Mouse (Mus musculus): ENCODE data around the gene Mast1. TPM values are rescaled to one million over a fixed set of nuclear protein-coding genes. Genes with fewer than 3 reads are reported as not detected.

Gene Mast1
- polyA plus RNA-seq, 1 experiment = 0.36 TPM

DNA sequence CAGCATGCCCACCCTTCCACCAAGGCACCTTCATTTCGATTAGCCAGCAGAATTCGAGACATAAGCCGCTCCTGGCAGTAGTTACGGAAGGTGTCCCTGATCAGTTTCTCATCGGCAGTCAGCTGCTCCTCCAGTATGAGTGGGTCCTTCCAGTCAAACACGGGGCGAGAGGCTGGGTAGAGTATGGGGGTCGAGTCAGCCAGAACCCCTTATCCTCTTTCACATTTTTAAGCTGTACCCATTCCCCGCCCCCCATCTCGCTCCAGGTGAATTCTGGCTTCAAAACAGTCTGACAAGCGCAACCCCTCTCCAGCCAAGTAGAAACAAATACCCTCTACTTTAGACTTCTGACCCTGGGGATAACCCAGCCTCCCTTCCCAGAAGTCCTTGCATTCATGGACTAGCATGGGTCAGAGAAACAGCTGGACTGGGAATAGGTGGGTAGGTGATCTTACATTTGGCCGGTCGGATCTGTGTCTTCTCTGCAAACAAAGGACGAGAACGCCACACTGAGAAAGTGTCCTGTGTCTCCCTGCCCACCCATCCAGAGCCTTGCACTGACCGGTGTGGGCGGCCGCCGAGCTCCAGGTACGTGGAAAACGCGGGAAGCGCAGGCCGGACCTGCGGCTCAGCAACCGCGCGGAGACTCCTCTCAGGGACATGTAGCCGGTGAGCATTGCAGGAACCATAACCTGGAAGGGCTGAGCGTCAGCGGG, 44.0 kb downstream of the Mast1 start:
- WGBS = 12% methylated on average over 31 of the region's 31 CpGs
- DNase-seq (ENCODE audit: low read depth, low spot score) = no peak

DNA sequence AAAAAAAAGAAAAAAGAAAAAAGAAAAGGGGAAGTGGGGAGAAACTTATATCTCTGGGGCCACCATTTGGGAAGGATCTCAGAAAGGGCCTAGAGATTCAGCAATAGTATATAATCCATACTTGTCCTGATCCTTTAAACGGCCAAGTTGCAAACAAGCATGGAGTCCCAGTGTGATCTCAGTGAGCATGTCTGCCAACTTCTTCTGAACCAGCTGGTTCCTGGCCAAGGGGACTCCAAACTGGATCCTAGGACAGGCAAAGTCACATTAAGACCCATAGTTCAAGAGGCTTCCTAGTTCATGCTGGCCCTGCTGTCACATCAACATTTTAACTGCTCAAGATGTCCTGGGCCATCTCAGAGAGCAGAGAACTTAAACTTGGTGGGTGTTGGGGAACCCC, 48.0 kb downstream of the Mast1 start:
- DNase-seq (ENCODE audit: low read depth, low spot score) = no peak
- 86% methylated on average over 1 of the region's 1 CpGs for WGBS

DNA sequence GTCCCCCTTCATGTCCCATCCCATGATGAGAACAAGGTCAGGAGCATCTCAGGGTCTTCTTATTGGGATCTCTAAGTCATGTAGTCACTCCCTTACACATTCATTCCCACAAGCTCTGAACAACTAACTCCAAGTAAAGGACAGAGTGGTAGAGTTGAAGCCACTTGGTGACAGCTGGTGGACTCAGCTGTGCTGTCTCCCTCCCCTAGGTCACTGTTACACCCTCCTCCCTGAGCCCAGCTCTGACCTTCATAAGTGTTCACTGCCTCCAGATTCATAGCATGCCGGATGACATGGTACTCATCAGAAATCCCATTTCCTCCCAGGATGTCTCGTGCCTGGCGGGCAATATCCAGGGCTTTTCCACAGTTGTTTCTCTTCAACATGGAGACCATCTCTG, 48.9 kb downstream of the Mast1 start:
- 93% methylated on average over 3 of the region's 3 CpGs for WGBS
- no peak for DNase-seq (ENCODE audit: low read depth, low spot score)

DNA sequence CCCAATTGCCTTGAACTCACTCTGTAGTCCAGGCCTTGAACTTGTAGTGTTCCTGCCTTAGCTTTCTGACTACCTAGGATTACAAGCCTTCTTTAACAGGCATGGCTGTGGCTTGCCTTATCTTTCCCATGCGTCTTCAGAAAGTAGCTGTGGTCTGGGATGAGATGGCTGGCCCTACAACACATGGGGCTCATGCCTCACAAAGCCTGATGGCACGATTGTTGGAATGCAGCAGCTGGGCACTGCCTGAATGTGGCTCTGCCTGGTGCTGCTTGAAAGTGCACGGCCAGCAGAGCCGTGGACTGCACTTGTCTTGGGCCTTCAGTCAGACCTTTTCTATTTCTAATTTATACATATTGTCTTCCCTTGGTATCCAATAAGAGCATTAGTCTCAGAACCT, 52.4 kb downstream of the Mast1 start:
- WGBS = 86% methylated on average over 4 of the region's 4 CpGs
- DNase-seq (ENCODE audit: low read depth, low spot score) = no peak

DNA sequence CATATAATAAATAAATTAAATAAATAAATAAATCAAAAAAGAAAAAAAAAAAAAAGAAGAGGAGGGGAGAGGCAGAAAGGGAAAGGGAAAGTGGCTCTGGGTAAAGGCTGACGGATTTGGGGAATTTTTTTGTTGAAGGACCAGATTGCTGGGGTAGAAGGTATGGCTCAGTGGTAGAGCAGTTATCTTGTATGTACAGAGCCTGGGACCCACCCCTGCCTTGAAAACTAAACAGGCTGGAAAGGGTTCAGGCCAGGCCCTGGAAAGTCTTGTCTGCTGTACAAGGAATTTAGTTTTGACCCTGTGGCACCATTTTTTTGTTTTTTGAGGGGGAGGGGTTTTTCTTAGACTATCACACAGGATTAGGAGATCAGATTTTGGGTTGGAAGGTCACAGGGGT, 58.2 kb downstream of the Mast1 start:
- no peak for DNase-seq (ENCODE audit: low read depth, low spot score)
- 79% methylated on average over 1 of the region's 1 CpGs for WGBS

DNA sequence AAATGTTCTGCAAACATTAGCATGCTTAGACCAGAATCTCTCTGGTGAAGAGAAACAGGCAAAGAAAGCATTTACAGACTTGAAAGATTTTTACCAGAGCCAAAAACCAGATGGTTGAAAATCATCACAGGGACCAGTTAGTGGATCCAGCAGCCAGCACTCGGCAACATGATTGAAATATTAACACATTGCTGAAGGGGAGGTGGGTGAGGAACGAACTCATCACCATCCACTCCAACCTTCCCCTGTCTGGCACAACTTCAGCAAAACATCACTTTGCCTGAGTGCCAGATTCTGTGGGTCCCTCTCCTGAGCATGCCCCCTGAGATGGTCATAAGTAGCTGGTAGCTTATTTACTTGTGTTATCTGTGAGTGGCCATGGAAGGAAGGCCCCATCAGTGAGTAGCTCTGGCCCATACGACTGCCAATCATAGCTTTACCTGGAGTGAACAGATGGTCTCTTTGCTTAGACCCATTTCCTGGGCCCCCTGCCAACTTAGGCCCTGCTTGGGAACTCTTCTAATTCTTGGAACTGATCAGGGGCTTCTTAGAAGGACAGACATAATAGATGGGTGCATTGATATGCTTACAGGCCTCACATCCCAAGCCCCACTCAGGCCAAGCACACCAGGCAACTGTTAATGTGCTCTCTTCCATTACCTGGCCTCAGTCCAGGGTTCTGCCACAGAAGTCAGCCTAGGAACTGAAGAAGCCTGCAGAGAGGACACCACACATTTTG, 59.7 kb downstream of the Mast1 start:
- DNase-seq (ENCODE audit: low read depth, low spot score) = no peak

DNA sequence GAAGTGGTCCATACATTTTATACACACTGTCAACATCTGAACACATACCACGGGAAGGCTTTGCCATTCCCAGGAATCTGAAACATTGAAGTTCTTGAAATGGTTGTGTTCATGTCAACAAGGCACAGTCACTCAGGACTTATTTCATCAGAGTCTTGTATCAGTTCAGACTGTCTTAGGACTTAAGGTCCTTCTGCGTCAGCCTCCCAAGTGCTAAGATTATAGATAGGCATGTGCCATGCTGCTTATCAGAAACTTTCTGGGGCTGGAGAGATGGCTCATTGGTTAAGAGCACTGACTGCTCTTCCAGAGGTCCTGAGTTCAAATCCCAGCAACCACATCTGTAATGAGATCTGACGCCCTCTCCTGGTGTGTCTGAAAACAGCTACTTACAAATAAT, 62.8 kb downstream of the Mast1 start:
- DNase-seq (ENCODE audit: low read depth, low spot score) = no peak
- WGBS = 90% methylated on average over 3 of the region's 3 CpGs

More for the DNA sequence above, 59.7 kb downstream of the Mast1 start:
- 73% methylated on average over 3 of the region's 3 CpGs for WGBS

DNA sequence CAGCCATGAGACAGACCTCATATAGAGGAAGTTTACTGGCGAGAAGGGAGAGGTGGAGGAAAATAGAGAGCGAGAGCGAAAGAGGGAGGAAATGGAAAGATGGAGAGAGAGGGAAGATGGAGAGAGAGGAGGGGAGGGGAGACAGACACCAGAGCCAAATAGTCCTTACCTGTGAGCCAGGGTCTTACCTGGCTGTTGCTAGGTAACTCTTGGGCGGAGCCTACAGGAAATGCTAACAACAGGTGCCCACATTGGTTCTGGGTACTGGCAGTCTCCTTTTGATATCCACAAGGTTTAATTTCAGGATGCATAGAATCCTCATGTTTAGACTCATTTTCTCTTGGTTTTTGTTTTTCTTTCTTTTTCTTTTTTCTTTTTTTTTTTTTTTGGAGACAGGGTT, 64.1 kb downstream of the Mast1 start:
- 75% methylated on average over 4 of the region's 4 CpGs for WGBS
- DNase-seq (ENCODE audit: low read depth, low spot score) = no peak

DNA sequence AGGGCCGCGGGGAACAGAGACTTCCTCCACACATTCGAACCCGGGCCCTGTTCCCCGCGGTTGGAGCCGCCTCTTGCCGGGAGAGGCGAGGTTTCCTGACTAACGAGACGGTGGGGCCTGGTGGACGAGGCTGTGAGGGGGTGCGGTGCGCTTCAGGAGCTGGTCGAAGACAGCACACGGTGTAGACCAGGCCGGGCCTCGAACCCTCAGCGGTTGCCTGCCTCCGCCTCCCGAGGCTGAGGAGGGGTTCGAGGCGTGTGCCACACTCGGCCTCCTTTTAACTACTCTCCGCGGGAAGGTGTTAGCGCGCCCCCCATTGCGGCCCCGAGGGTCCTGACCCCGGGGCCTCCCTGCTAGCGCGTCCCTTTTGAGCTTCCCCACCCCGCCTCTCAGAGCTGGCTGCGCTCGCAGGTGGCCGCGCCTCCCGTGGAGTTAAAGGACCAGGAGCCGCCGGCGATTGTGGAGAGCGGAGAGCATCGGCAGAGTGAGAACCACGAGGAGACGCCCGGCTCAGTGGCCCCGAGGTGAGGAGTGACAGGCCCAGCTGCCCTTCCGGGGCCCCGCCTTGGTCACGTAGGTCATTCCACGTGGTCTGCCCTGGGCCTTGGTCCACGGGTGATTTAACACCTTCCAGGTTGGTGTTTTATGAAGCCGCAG, 64.7 kb downstream of the Mast1 start:
- no peak for DNase-seq (ENCODE audit: low read depth, low spot score)
- 3% methylated on average over 54 of the region's 54 CpGs for WGBS

DNA sequence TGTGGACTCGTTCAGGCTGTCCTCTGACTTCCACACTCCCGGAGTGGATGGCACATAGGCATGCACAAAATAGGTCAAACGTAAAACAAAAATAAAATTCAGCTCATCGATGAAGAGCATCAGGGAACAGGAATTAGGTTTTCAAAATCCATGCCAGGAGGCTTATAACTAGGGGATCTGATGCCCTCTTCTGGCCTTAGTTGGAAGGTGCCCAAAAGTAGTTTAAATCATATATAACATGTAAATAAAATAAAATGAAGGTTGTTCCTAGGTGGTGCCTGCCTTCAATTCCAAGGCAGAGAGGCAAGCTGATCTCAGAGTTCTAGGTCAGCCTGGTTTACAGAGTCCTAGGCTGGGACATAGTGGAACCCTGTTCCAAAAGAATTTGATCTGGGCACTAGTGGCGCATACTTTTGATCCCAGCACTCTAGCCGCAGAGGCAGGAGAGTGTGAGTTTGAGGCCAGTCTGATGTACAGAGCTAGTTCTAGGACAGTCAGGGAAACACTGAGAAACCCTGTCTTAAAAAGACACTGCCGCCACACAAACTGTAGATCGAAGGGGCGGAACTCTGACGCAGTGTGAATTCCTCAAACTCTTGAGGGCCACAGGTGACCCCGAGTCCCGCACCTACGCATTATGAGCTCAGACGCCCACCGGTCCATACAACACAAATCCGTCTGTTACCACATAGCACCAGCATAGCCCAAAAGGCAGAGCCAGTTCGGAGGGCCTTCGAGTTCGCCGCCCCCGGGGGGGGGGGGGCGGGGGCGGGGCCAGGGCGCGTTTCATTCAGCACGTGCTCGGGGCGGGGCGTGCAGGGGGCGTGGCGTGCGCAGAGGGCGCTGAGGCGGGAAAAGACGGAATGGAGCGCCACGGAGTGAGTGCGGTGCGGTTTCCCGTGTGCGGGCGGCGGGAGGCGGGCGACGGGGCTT, 65.5 kb downstream of the Mast1 start, which contains the start of gene Syce2:
Syce2 (plus strand) TSS at position 736 of the 933 bp plus-strand sequence.
- DNase-seq (ENCODE audit: low read depth, low spot score) = peak; percentile 24
- 6% methylated on average over 43 of the region's 46 CpGs for WGBS

Other genes with a start within 250 kb of the Mast1 start
- gene Nacc1, start 249.5 kb downstream of the Mast1 start, polyA plus RNA-seq (2012; rRNA removed) = 71.5 and 96.6 TPM in 2 replicates
- gene Lyl1, start 235.9 kb downstream of the Mast1 start, polyA plus RNA-seq (2012; rRNA removed) = 6.6 and 7.1 TPM in 2 replicates
- 0.12 and 0.18 TPM in 2 replicates for gene G430095P16Rik, start 214.4 kb downstream of the Mast1 start, polyA plus RNA-seq (2012; rRNA removed)
- 14.5 and 15.4 TPM in 2 replicates for gene Nfix, start 137.0 kb downstream of the Mast1 start, polyA plus RNA-seq (2012; rRNA removed)
- 1.9 and 3.0 TPM in 2 replicates for gene Dand5, start 114.5 kb downstream of the Mast1 start, polyA plus RNA-seq (2012; rRNA removed)
- gene Gadd45gip1, start 105.8 kb downstream of the Mast1 start, polyA plus RNA-seq (2012; rRNA removed) = 13.4 and 22.8 TPM in 2 replicates
- 49.3 and 65.9 TPM in 2 replicates for gene Rad23a, start 96.7 kb downstream of the Mast1 start, polyA plus RNA-seq (2012; rRNA removed)
- gene Calr, start 90.4 kb downstream of the Mast1 start, polyA plus RNA-seq (2012; rRNA removed) = 402 and 404 TPM in 2 replicates
- 50.9 and 54.2 TPM in 2 replicates for gene Farsa, start 80.4 kb downstream of the Mast1 start, polyA plus RNA-seq (2012; rRNA removed)
- 3.5 and 5.5 TPM in 2 replicates for gene Syce2, start 65.2 kb downstream of the Mast1 start, polyA plus RNA-seq (2012; rRNA removed)
- 38.6 and 64.2 TPM in 2 replicates for gene Gcdh, start 43.4 kb downstream of the Mast1 start, polyA plus RNA-seq (2012; rRNA removed)
- 0.38 and 0.43 TPM in 2 replicates for gene Klf1, start 35.4 kb downstream of the Mast1 start, polyA plus RNA-seq (2012; rRNA removed)
- gene Dnase2a, start 28.8 kb downstream of the Mast1 start, polyA plus RNA-seq (2012; rRNA removed) = 8.4 and 8.7 TPM in 2 replicates
- gene Rtbdn, start 9.6 kb upstream of the Mast1 start, polyA plus RNA-seq (2012; rRNA removed) = not detected in 2 replicates
- 1.2 and 1.4 TPM in 2 replicates for gene Gm49661, start 32.1 kb upstream of the Mast1 start, polyA plus RNA-seq (2012; rRNA removed)
- gene Prdx2, start 32.2 kb upstream of the Mast1 start, polyA plus RNA-seq (2012; rRNA removed) = 183 and 200 TPM in 2 replicates
- 48.2 and 52.8 TPM in 2 replicates for gene Rnaseh2a, start 32.4 kb upstream of the Mast1 start, polyA plus RNA-seq (2012; rRNA removed)
- gene Junb, start 41.4 kb upstream of the Mast1 start, polyA plus RNA-seq (2012; rRNA removed) = 80.2 and 118 TPM in 2 replicates
- 33.8 and 49.0 TPM in 2 replicates for gene Hook2, start 53.2 kb upstream of the Mast1 start, polyA plus RNA-seq (2012; rRNA removed)
- 0.33 TPM in 1 of 2 replicates, not detected in the other for gene Best2, start 77.2 kb upstream of the Mast1 start, polyA plus RNA-seq (2012; rRNA removed)
- 142 and 146 TPM in 2 replicates for gene Asna1, start 87.9 kb upstream of the Mast1 start, polyA plus RNA-seq (2012; rRNA removed)
- gene Trir, start 89.5 kb upstream of the Mast1 start, polyA plus RNA-seq (2012; rRNA removed) = 93.9 and 101 TPM in 2 replicates
- 34.5 and 50.7 TPM in 2 replicates for gene Tnpo2, start 99.6 kb upstream of the Mast1 start, polyA plus RNA-seq (2012; rRNA removed)
- 33.9 and 40.8 TPM in 2 replicates for gene Fbxw9, start 122.7 kb upstream of the Mast1 start, polyA plus RNA-seq (2012; rRNA removed)
- gene Gm5741, start 130.6 kb upstream of the Mast1 start, polyA plus RNA-seq (2012; rRNA removed) = 0.73 and 1.0 TPM in 2 replicates
- gene Dhps, start 134.4 kb upstream of the Mast1 start, polyA plus RNA-seq (2012; rRNA removed) = 33.3 and 41.4 TPM in 2 replicates
- gene Wdr83os, start 143.4 kb upstream of the Mast1 start, polyA plus RNA-seq (2012; rRNA removed) = 121 and 139 TPM in 2 replicates
- 29.4 and 33.9 TPM in 2 replicates for gene Wdr83, start 143.9 kb upstream of the Mast1 start, polyA plus RNA-seq (2012; rRNA removed)
- 37.4 and 64.2 TPM in 2 replicates for gene Man2b1, start 145.9 kb upstream of the Mast1 start, polyA plus RNA-seq (2012; rRNA removed)
- gene Zfp791, start 185.7 kb upstream of the Mast1 start, polyA plus RNA-seq (2012; rRNA removed) = 0.96 and 1.5 TPM in 2 replicates
- gene Cks1brt, start 214.6 kb upstream of the Mast1 start, polyA plus RNA-seq (2012; rRNA removed) = not detected in 2 replicates

Data from large intestine, adult 2 months (tissue).